Mouse (Mus musculus) neural tube, embryonic 13.5 days (tissue): ENCODE data around the gene Endou. TPM values are rescaled to one million over a fixed set of nuclear protein-coding genes. Genes with fewer than 3 reads are reported as not detected.

Experiments
- ATAC-seq: fragments of 200-750 bp; cut with Nextera tagmentation; 2 replicates; pipeline ENCODE4 v1.8.0; 2017; ENCODE audit warnings: low read depth, mild to moderate bottlenecking, moderate TSS enrichment, moderate library complexity
- H3K27ac ChIP-seq: fragments of 300-500 bp; sonication (generic); replicated peaks from 2 replicates; pipeline ENCODE4 v1.5.1; 2015; ENCODE audit warnings: moderate library complexity, mild to moderate bottlenecking, inconsistent platforms
- H3K27me3 ChIP-seq: fragments of 300-500 bp; sonication (generic); 2 replicates; pipeline ENCODE4 v1.6.1; 2015; ENCODE audit warnings: mild to moderate bottlenecking, inconsistent platforms
- H3K36me3 ChIP-seq: fragments of 300-500 bp; sonication (generic); 2 replicates; pipeline ENCODE4 v1.6.1; 2015; ENCODE audit warnings: mild to moderate bottlenecking, inconsistent platforms
- H3K4me1 ChIP-seq: fragments of 300-500 bp; sonication (generic); replicated peaks from 2 replicates; pipeline ENCODE4 v1.6.1; 2015; ENCODE audit warnings: inconsistent platforms
- H3K4me2 ChIP-seq: fragments of 300-500 bp; sonication (generic); 2 replicates; pipeline ENCODE4 v1.6.1; 2015; ENCODE audit warnings: inconsistent platforms, mild to moderate bottlenecking, moderate library complexity
- H3K4me3 ChIP-seq: fragments of 300-500 bp; sonication (generic); 2 replicates; pipeline ENCODE4 v1.5.1; 2015; ENCODE audit warnings: mild to moderate bottlenecking, inconsistent platforms
- H3K9ac ChIP-seq: fragments of 300-500 bp; sonication (generic); 2 replicates; pipeline ENCODE4 v1.6.1; 2015; ENCODE audit warnings: moderate library complexity, mild to moderate bottlenecking, inconsistent platforms
- H3K9me3 ChIP-seq: fragments of 300-500 bp; sonication (generic); 2 replicates; pipeline ENCODE4 v1.6.1; 2016; ENCODE audit warnings: inconsistent platforms
- WGBS: fragments of 180-500 bp; shearing (Covaris S2); methylation state at CpG from one replicate; pipeline ENCODE4 v1.1.7; 2015; 5-methylcytosine and 5-hydroxymethylcytosine counted together
- polyA plus RNA-seq: library from polyadenylated mRNA; unstranded; fragments of >200 nt; fragmentation: Nextera tagmentation; extraction: Ambion mirVana; gene quantifications from 2 replicates; pipeline ENCODE4 v1.2.1, GENCODE M21; 2015

Gene Endou
- polyA plus RNA-seq, 1 experiment from 2014 or later, result 0.29 TPM

- Histone ChIP-seq H3K9me3 (no peaks in the 10 kb centered on the region), H3K4me3 (peak overlapping the region; percentile 48), H3K4me2 (peak overlapping the region; percentile 87), H3K27ac (peak overlapping the region; percentile 73), H3K36me3 (no peaks in the 10 kb centered on the region), H3K27me3 (peaks cover 66% of the 10 kb centered on the region), H3K9ac (peak overlapping the region; percentile 69), H3K4me1 (peaks cover 51% of the 10 kb centered on the region)
- WGBS, result 4% methylated on average over 23 of the region's 23 CpGs
- ATAC-seq, result peak; percentile 24
These were observed 35.6 kb upstream of the Endou start for GRCm38 (mm10) chr15:97766594-97767279.

GRCm38 (mm10) chr15:97766194-97766593, 35.1 kb upstream of the Endou start:
- 6% methylated on average over 8 of the region's 8 CpGs for WGBS
- Histone ChIP-seq H3K4me2 (peak overlapping the region; percentile 87), H3K4me1 (peaks cover 51% of the 10 kb centered on the region), H3K4me3 (peak overlapping the region; percentile 48), H3K27ac (peak overlapping the region; percentile 73), H3K9ac (peak overlapping the region; percentile 69), H3K36me3 (no peaks in the 10 kb centered on the region), H3K9me3 (no peaks in the 10 kb centered on the region), H3K27me3 (peaks cover 61% of the 10 kb centered on the region)
- peak; percentile 41 for ATAC-seq

GRCm38 (mm10) chr15:97765090-97765794, 34.1 kb upstream of the Endou start:
- H3K9ac ChIP-seq, result peak overlapping the region; percentile 69
- H3K9me3 ChIP-seq, result no peaks in the 10 kb centered on the region
- WGBS, result 27% methylated on average over 13 of the region's 13 CpGs
- H3K27me3 ChIP-seq, result peaks cover 53% of the 10 kb centered on the region
- H3K4me1 ChIP-seq, result peaks cover 51% of the 10 kb centered on the region
- no peaks in the 10 kb centered on the region for H3K36me3 ChIP-seq
- peak overlapping the region; percentile 87 for H3K4me2 ChIP-seq
- peak overlapping the region; percentile 48 for H3K4me3 ChIP-seq
- H3K27ac ChIP-seq, result no peak overlapping the region
- ATAC-seq, result no peak

- H3K27me3 ChIP-seq, result peaks cover 46% of the 10 kb centered on the region
- no peak overlapping the region for H3K9ac ChIP-seq
- no peak overlapping the region for H3K4me3 ChIP-seq
- ATAC-seq, result no peak
- H3K4me1 ChIP-seq, result peaks cover 51% of the 10 kb centered on the region
- no peak overlapping the region for H3K27ac ChIP-seq
- H3K4me2 ChIP-seq, result no peak overlapping the region
- H3K36me3 ChIP-seq, result peaks cover 4% of the 10 kb centered on the region
- WGBS, result 84% methylated on average over 2 of the region's 2 CpGs
- H3K9me3 ChIP-seq, result no peaks in the 10 kb centered on the region
These were observed 33.4 kb upstream of the Endou start for GRCm38 (mm10) chr15:97764532-97764931.

GRCm38 (mm10) chr15:97763256-97764049, 32.3 kb upstream of the Endou start:
- ATAC-seq, result no peak
- H3K27me3 ChIP-seq, result peaks cover 35% of the 10 kb centered on the region
- H3K9ac ChIP-seq, result no peak overlapping the region
- 57% methylated on average over 9 of the region's 9 CpGs for WGBS
- H3K27ac ChIP-seq, result no peak overlapping the region
- H3K4me2 ChIP-seq, result no peak overlapping the region
- H3K4me3 ChIP-seq, result no peak overlapping the region
- peaks cover 50% of the 10 kb centered on the region for H3K4me1 ChIP-seq
- peaks cover 7% of the 10 kb centered on the region for H3K36me3 ChIP-seq
- H3K9me3 ChIP-seq, result no peaks in the 10 kb centered on the region

GRCm38 (mm10) chr15:97762733-97763132, 31.6 kb upstream of the Endou start:
- no peak for ATAC-seq
- Histone ChIP-seq H3K4me3 (no peak overlapping the region), H3K9me3 (no peaks in the 10 kb centered on the region), H3K27ac (no peak overlapping the region), H3K4me2 (no peak overlapping the region), H3K9ac (no peak overlapping the region), H3K4me1 (peaks cover 43% of the 10 kb centered on the region), H3K27me3 (peaks cover 31% of the 10 kb centered on the region), H3K36me3 (peaks cover 11% of the 10 kb centered on the region)
- 76% methylated on average over 9 of the region's 9 CpGs for WGBS

- H3K9me3 ChIP-seq, result no peaks in the 10 kb centered on the region
- H3K4me1 ChIP-seq, result peaks cover 30% of the 10 kb centered on the region
- no peak overlapping the region for H3K4me3 ChIP-seq
- H3K27me3 ChIP-seq, result peaks cover 18% of the 10 kb centered on the region
- WGBS, result 46% methylated on average over 13 of the region's 13 CpGs
- H3K36me3 ChIP-seq, result peaks cover 11% of the 10 kb centered on the region
- no peak overlapping the region for H3K4me2 ChIP-seq
- no peak for ATAC-seq
- H3K27ac ChIP-seq, result no peak overlapping the region
- H3K9ac ChIP-seq, result no peak overlapping the region
These were observed 30.3 kb upstream of the Endou start for GRCm38 (mm10) chr15:97761438-97761837.

- WGBS, result 64% methylated on average over 5 of the region's 5 CpGs
- no peak for ATAC-seq
These were observed 29.8 kb upstream of the Endou start for GRCm38 (mm10) chr15:97760952-97761351.

GRCm38 (mm10) chr15:97760006-97760405, 28.9 kb upstream of the Endou start:
- 84% methylated on average over 9 of the region's 9 CpGs for WGBS
- Histone ChIP-seq H3K36me3 (peaks cover 11% of the 10 kb centered on the region), H3K4me3 (no peak overlapping the region), H3K27ac (no peak overlapping the region), H3K27me3 (peaks cover 8% of the 10 kb centered on the region), H3K4me2 (no peak overlapping the region), H3K9ac (no peak overlapping the region), H3K9me3 (no peaks in the 10 kb centered on the region), H3K4me1 (peaks cover 25% of the 10 kb centered on the region)
- ATAC-seq, result no peak

More at GRCm38 (mm10) chr15:97760952-97761351, 29.8 kb upstream of the Endou start:
- no peak overlapping the region for H3K27ac ChIP-seq
- H3K27me3 ChIP-seq, result peaks cover 14% of the 10 kb centered on the region
- peaks cover 11% of the 10 kb centered on the region for H3K36me3 ChIP-seq
- H3K4me1 ChIP-seq, result peaks cover 25% of the 10 kb centered on the region
- H3K4me3 ChIP-seq, result no peak overlapping the region
- no peak overlapping the region for H3K4me2 ChIP-seq
- H3K9ac ChIP-seq, result no peak overlapping the region
- no peaks in the 10 kb centered on the region for H3K9me3 ChIP-seq

- Histone ChIP-seq H3K4me1 (peaks cover 31% of the 10 kb centered on the region), H3K9ac (no peak overlapping the region), H3K4me2 (no peak overlapping the region), H3K27me3 (no peaks in the 10 kb centered on the region), H3K9me3 (no peaks in the 10 kb centered on the region), H3K36me3 (peaks cover 11% of the 10 kb centered on the region), H3K27ac (no peak overlapping the region), H3K4me3 (no peak overlapping the region)
- no peak for ATAC-seq
- WGBS, result 53% methylated on average over 8 of the region's 8 CpGs
These were observed 24.2 kb upstream of the Endou start for GRCm38 (mm10) chr15:97755361-97755760.

- 52% methylated on average over 6 of the region's 6 CpGs for WGBS
- Histone ChIP-seq H3K36me3 (0 out of 2 replicates have a peak, but pooled peaks cover 7% of the 10 kb centered on the region), H3K27me3 (no peaks in the 10 kb centered on the region), H3K9ac (0 out of 2 replicates have a peak overlapping the region, but pooled peaks have one; percentile 31), H3K27ac (no peak overlapping the region), H3K4me2 (no peak overlapping the region), H3K9me3 (no peaks in the 10 kb centered on the region), H3K4me1 (peaks cover 40% of the 10 kb centered on the region), H3K4me3 (no peak overlapping the region)
- ATAC-seq, result no peak
These were observed 23.3 kb upstream of the Endou start for GRCm38 (mm10) chr15:97754476-97754875.

GRCm38 (mm10) chr15:97752491-97752890, 21.4 kb upstream of the Endou start:
- Histone ChIP-seq H3K9me3 (no peaks in the 10 kb centered on the region), H3K27ac (no peak overlapping the region), H3K36me3 (no peaks in the 10 kb centered on the region), H3K4me3 (no peak overlapping the region), H3K4me2 (no peak overlapping the region), H3K4me1 (peaks cover 56% of the 10 kb centered on the region), H3K9ac (no peak overlapping the region), H3K27me3 (no peaks in the 10 kb centered on the region)
- ATAC-seq, result no peak
- 94% methylated on average over 5 of the region's 5 CpGs for WGBS
